Mouse (Mus musculus): ENCODE data around the gene Tmprss7.

The Tmprss7 gene

DNA sequence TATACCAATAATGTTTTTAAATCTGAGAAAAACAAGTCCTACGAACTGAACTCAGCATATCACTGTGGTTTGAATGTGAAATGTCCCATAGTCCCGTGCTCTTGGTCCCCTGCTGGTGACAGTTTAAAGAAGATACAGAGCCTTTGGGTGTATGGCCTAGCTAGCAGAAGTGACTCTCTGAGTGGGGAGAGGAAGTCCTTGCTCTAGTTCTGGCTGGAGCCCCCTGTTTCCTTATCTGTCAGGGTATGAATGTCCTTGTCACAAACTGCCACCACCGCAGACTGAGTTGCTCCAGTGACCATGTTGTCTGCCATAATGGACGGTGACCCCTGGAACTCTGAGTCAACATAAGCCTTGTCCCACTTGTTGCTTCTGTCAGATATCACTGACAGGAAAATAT is 70.2 kb downstream of the Tmprss7 start:
- DNase-seq = no peak

DNA sequence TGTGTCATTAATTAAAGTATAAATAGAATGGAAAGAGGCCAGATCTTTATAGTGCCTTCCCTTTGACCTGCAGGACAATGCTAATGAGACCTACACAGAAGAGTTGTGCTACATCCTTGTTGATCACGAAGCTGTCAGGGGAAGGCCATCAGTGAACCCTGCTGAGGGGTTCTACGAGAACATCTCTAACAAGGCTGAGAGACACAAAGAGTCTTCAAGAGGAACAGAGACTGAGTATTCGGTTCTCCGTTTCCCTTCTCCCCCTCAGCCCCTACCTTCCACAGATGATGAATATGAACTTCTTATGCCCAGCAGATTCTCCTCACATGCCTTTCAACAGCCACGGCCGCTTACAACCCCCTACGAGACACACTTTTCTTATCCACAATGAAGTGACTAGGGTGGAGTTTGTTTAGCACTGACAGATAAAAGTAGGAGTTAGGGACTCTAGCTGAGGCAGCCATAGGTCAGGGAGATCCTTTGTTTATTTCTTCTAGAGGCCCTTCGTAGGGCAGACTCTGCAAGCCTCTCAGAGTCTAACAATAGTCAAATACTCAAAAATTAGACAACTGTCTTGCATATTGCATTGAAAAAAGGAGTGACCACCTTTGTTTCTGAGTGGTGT is 73.6 kb downstream of the Tmprss7 start:
- DNase-seq = no peak

DNA sequence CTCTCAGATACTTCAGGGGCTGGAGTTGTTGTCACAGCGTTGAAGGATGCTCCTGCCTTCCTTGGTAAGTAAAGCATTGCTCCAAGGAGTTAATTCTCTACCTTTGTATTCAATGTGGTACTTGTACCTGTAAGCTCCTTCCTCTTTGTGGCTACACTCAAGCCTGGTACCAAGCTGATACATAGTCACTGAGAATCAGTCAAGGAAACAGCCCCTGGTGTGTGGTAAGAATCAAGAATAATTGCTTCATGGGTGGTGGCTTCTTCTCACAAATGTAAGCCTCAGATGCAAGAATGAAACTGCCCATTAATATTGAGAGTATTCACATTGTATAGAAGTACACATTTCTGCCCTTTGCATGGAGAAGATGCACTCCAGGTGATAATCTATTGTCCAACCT is 77.5 kb downstream of the Tmprss7 start:
- no peak for DNase-seq

DNA sequence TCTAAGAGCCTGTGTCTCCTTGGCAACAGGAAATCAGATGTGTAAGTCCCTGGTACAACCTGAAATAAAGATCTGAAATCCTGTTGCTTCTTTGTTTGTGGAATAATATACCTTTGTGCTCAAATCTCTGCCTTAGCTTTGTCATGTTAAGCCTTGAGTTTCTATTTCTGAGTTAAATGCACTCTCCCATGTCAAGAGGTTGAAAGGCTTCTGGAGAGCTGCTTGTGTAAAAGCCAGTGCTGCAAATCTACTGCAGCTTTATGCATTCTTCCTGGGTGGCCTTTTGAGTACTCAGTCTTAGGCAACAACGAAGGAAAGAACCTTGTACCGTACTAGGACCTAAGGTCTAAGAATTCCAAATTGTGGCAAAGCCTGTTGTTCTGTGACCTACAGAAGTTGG is 80.2 kb downstream of the Tmprss7 start:
- no peak for DNase-seq

DNA sequence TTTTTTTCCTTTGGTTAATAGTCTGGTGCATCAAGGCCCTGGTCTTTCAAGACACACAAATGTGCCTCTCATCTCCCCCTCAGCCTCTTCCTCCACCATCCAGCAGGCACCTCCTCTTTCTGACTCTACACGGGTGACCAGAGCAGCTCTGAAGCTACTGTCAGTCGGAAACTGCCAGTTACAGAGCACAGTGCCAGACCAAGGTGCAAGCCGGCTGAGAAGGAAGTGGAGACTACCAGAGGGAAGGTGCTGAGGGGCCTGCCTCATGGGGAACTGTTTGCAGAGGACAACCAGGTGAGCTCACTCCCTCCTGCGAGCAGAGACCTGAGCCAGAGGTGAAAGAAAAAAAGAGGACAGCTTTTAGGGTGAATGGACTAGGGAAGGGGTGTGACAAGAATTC is 83.2 kb downstream of the Tmprss7 start, which contains the start of gene Gcsam:
Gene Gcsam (plus strand): TSS at position 114 of the 400 bp plus-strand sequence.
- no peak for DNase-seq

DNA sequence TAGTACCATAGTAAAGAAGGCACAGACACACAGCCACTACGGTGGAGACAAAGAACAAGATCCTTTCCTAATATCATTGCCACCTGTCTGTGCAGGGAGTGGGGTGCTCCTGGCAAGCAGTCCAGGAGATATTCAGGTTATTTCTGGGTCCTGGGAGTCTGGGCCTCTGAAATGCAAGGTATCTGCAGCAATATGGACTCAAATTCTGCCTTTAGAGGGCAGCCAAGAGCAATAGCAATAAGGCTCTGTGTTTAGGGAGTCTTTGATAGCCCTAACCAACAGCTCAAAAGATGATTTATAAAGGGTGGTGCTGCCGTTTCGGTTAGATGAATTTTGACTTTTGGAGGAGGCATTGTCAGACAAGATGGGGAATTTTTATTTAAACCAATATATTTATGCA is 84.2 kb downstream of the Tmprss7 start:
- DNase-seq = no peak

DNA sequence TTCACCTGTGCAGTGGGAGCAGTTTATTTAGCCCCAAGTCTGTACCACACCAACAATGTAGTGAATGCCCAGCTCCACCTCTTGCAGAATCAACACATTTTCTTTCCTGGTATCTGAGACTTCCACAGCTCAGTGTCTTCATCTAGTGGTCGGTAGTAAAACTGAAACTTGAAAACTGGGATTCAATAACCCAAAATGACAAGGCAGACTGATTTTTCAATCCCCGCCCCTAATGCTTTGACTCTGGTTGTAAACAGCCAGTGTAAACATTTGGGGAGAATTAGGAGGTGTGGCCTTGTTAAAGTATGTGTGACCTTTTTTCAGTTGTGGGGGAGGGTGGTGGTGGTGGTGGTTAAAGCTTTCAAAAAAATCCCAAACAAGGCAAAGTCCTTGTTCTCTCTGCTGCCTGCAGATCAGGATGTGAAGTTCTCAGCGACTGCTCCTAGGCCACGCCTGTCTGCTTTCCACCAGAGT is 84.9 kb downstream of the Tmprss7 start:
- no peak for DNase-seq
